Mouse (Mus musculus): ENCODE measurements around the gene Rps7. TPM values are rescaled to one million over a fixed set of nuclear protein-coding genes. Genes with fewer than 3 reads are reported as not detected.

The Rps7 gene
- total and polyA plus RNA-seq, 2 experiments from 2014 or later, result 419 to 717 TPM

DNA sequence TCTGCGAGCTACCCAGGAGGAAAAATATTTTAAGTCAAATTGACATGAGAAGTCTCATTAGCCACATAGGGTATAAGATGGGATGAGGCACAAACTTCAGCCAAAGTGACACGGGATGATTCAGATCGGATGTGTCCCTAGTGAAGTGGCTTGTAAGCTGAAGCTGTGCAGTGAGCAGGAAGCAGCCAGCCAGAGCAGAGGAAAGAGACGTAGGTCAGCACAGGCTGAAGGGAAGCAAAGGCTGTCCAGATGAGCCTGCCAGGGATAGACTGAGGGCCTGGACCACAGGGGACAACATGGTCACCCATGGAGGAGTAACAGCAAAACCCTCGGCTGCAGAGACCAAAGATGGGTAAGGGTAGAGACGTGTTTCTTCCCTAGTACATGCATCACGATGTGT is 21.4 kb downstream of the Rps7 start:
- Histone ChIP-seq H3K4me2 (ENCODE audit: low read depth, low read length) (no peak overlapping the region), H3K4me1 (ENCODE audit: control insufficient read depth, insufficient read depth) (no peaks in the 10 kb centered on the region), H3K9ac (replicated peaks; ENCODE audit: low read depth, low read length) (no peak overlapping the region), H3K36me3 (replicated peaks; ENCODE audit: control insufficient read depth, insufficient read depth, low read length) (no peaks in the 10 kb centered on the region), H3K4me3 (ENCODE audit: low read depth, low read length) (no peak overlapping the region), H3K9me3 (replicated peaks; ENCODE audit: control insufficient read depth, low read length) (no peaks in the 10 kb centered on the region), H3K27me3 (ENCODE audit: control insufficient read depth, insufficient read depth, low read length) (no peaks in the 10 kb centered on the region), H3K27ac (ENCODE audit: low read depth) (no peak overlapping the region)
- DNase-seq (ENCODE audit: low spot score), result no peak
- TF ChIP-seq CTCF (IDR thresholded peaks at IDR 0.05; ENCODE audit: low read depth), result no peak
- no peak for TF ChIP-seq EP300 (IDR thresholded peaks at IDR 0.05; ENCODE audit: low read depth)
- no peak for ATAC-seq (ENCODE audit: insufficient read depth, low read depth)
- WGBS, result 60% methylated on average over 7 of the region's 7 CpGs

GRCm38 (mm10) chr12:28612391-28612790 is 23.4 kb downstream of the Rps7 start:
- WGBS, result 51% methylated on average over 6 of the region's 6 CpGs
- Histone ChIP-seq H3K9ac (replicated peaks; ENCODE audit: low read depth, low read length) (no peak overlapping the region), H3K9me3 (replicated peaks; ENCODE audit: control insufficient read depth, low read length) (no peaks in the 10 kb centered on the region), H3K4me1 (ENCODE audit: control insufficient read depth, insufficient read depth) (0 out of 2 replicates have a peak, but pooled peaks cover 4% of the 10 kb centered on the region), H3K27ac (ENCODE audit: low read depth) (no peak overlapping the region), H3K36me3 (replicated peaks; ENCODE audit: control insufficient read depth, insufficient read depth, low read length) (no peaks in the 10 kb centered on the region), H3K4me2 (ENCODE audit: low read depth, low read length) (no peak overlapping the region), H3K4me3 (ENCODE audit: low read depth, low read length) (no peak overlapping the region), H3K27me3 (ENCODE audit: control insufficient read depth, insufficient read depth, low read length) (no peaks in the 10 kb centered on the region)
- ATAC-seq (ENCODE audit: insufficient read depth, low read depth) (no peak), DNase-seq (ENCODE audit: low spot score) (no peak)
- TF ChIP-seq EP300 (IDR thresholded peaks at IDR 0.05; ENCODE audit: low read depth) (no peak), CTCF (IDR thresholded peaks at IDR 0.05; ENCODE audit: low read depth) (no peak)

- Histone ChIP-seq H3K4me1 (ENCODE audit: control insufficient read depth, insufficient read depth) (0 out of 2 replicates have a peak, but pooled peaks cover 6% of the 10 kb centered on the region), H3K36me3 (replicated peaks; ENCODE audit: control insufficient read depth, insufficient read depth, low read length) (no peaks in the 10 kb centered on the region), H3K9ac (replicated peaks; ENCODE audit: low read depth, low read length) (no peak overlapping the region), H3K4me3 (ENCODE audit: low read depth, low read length) (no peak overlapping the region; the same call in 1 of the 2 replicates), H3K4me2 (ENCODE audit: low read depth, low read length) (peak overlapping the region; percentile 17), H3K9me3 (replicated peaks; ENCODE audit: control insufficient read depth, low read length) (no peaks in the 10 kb centered on the region), H3K27ac (ENCODE audit: low read depth) (no peak overlapping the region), H3K27me3 (ENCODE audit: control insufficient read depth, insufficient read depth, low read length) (no peaks in the 10 kb centered on the region)
- ATAC-seq (ENCODE audit: insufficient read depth, low read depth) (peak; percentile 44; the same call in 1 of the 2 replicates), DNase-seq (ENCODE audit: low spot score) (no peak)
- no peak for TF ChIP-seq EP300 (IDR thresholded peaks at IDR 0.05; ENCODE audit: low read depth)
- WGBS, result 50% methylated on average over 17 of the region's 17 CpGs
Measured at GRCm38 (mm10) chr12:28607546-28608305, 28.0 kb downstream of the Rps7 start.

DNA sequence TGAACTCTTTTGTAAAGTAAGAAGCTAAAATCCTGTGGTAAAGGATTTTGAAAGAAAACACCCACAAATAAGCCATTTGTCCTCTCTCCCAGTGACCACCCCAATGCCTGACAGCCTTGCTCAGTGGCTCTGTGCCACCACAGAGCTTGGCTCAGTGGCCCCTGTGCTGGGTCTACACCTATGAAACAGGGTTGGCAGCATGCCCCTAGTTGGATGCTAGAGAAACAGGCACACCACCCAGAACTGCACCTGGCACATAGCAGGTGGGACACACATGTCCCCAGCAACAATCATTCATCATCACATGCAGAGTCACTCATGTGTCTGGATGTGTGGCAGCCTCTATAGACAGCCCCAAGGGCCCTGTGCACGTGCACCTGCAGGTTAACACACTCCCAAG is 32.3 kb downstream of the Rps7 start:
- no peak for DNase-seq (ENCODE audit: low spot score)
- no peak for ATAC-seq (ENCODE audit: insufficient read depth, low read depth)
- WGBS, result 67% methylated on average over 1 of the region's 1 CpGs
- Histone ChIP-seq H3K9ac (replicated peaks; ENCODE audit: low read depth, low read length) (no peak overlapping the region), H3K27ac (ENCODE audit: low read depth) (no peak overlapping the region), H3K4me2 (ENCODE audit: low read depth, low read length) (no peak overlapping the region), H3K27me3 (ENCODE audit: control insufficient read depth, insufficient read depth, low read length) (no peaks in the 10 kb centered on the region), H3K4me3 (ENCODE audit: low read depth, low read length) (no peak overlapping the region), H3K9me3 (replicated peaks; ENCODE audit: control insufficient read depth, low read length) (no peaks in the 10 kb centered on the region), H3K4me1 (ENCODE audit: control insufficient read depth, insufficient read depth) (0 out of 2 replicates have a peak, but pooled peaks cover 6% of the 10 kb centered on the region), H3K36me3 (replicated peaks; ENCODE audit: control insufficient read depth, insufficient read depth, low read length) (no peaks in the 10 kb centered on the region)
- TF ChIP-seq CTCF (IDR thresholded peaks at IDR 0.05; ENCODE audit: low read depth), result no peak
- no peak for TF ChIP-seq EP300 (IDR thresholded peaks at IDR 0.05; ENCODE audit: low read depth)

GRCm38 (mm10) chr12:28602259-28602658 is 33.5 kb downstream of the Rps7 start:
- no peak overlapping the region for H3K9ac ChIP-seq (replicated peaks; ENCODE audit: low read depth, low read length)
- TF ChIP-seq EP300 (IDR thresholded peaks at IDR 0.05; ENCODE audit: low read depth) (no peak), CTCF (IDR thresholded peaks at IDR 0.05; ENCODE audit: low read depth) (no peak)
- no peak overlapping the region for H3K27ac ChIP-seq (ENCODE audit: low read depth)
- H3K4me2 ChIP-seq (ENCODE audit: low read depth, low read length), result no peak overlapping the region
- ATAC-seq (ENCODE audit: insufficient read depth, low read depth) (peak; percentile 86), DNase-seq (ENCODE audit: low spot score) (peak; percentile 35)
- no peaks in the 10 kb centered on the region for H3K36me3 ChIP-seq (replicated peaks; ENCODE audit: control insufficient read depth, insufficient read depth, low read length)
- H3K4me1 ChIP-seq (ENCODE audit: control insufficient read depth, insufficient read depth), result 0 out of 2 replicates have a peak, but pooled peaks cover 1% of the 10 kb centered on the region
- H3K27me3 ChIP-seq (ENCODE audit: control insufficient read depth, insufficient read depth, low read length), result no peaks in the 10 kb centered on the region
- H3K4me3 ChIP-seq (ENCODE audit: low read depth, low read length), result no peak overlapping the region
- WGBS, result 18% methylated on average over 4 of the region's 4 CpGs
- H3K9me3 ChIP-seq (replicated peaks; ENCODE audit: control insufficient read depth, low read length), result no peaks in the 10 kb centered on the region

Measured in heart, postnatal 0 days (tissue).